Mouse (Mus musculus) neural tube, embryonic 13.5 days (tissue): ENCODE data around the gene Rspo1. TPM values are rescaled to one million over a fixed set of nuclear protein-coding genes. Genes with fewer than 3 reads are reported as not detected.

Experiments
- ATAC-seq: fragments of 200-750 bp; cut with Nextera tagmentation; 2 replicates; pipeline ENCODE4 v1.8.0; 2017; ENCODE audit warnings: low read depth, mild to moderate bottlenecking, moderate TSS enrichment, moderate library complexity
- H3K27ac ChIP-seq: fragments of 300-500 bp; sonication (generic); replicated peaks from 2 replicates; pipeline ENCODE4 v1.5.1; 2015; ENCODE audit warnings: moderate library complexity, mild to moderate bottlenecking, inconsistent platforms
- H3K27me3 ChIP-seq: fragments of 300-500 bp; sonication (generic); 2 replicates; pipeline ENCODE4 v1.6.1; 2015; ENCODE audit warnings: mild to moderate bottlenecking, inconsistent platforms
- H3K36me3 ChIP-seq: fragments of 300-500 bp; sonication (generic); 2 replicates; pipeline ENCODE4 v1.6.1; 2015; ENCODE audit warnings: mild to moderate bottlenecking, inconsistent platforms
- H3K4me1 ChIP-seq: fragments of 300-500 bp; sonication (generic); replicated peaks from 2 replicates; pipeline ENCODE4 v1.6.1; 2015; ENCODE audit warnings: inconsistent platforms
- H3K4me2 ChIP-seq: fragments of 300-500 bp; sonication (generic); 2 replicates; pipeline ENCODE4 v1.6.1; 2015; ENCODE audit warnings: inconsistent platforms, mild to moderate bottlenecking, moderate library complexity
- H3K4me3 ChIP-seq: fragments of 300-500 bp; sonication (generic); 2 replicates; pipeline ENCODE4 v1.5.1; 2015; ENCODE audit warnings: mild to moderate bottlenecking, inconsistent platforms
- H3K9ac ChIP-seq: fragments of 300-500 bp; sonication (generic); 2 replicates; pipeline ENCODE4 v1.6.1; 2015; ENCODE audit warnings: moderate library complexity, mild to moderate bottlenecking, inconsistent platforms
- H3K9me3 ChIP-seq: fragments of 300-500 bp; sonication (generic); 2 replicates; pipeline ENCODE4 v1.6.1; 2016; ENCODE audit warnings: inconsistent platforms
- WGBS: fragments of 180-500 bp; shearing (Covaris S2); methylation state at CpG from one replicate; pipeline ENCODE4 v1.1.7; 2015; 5-methylcytosine and 5-hydroxymethylcytosine counted together
- polyA plus RNA-seq: library from polyadenylated mRNA; unstranded; fragments of >200 nt; fragmentation: Nextera tagmentation; extraction: Ambion mirVana; gene quantifications from 2 replicates; pipeline ENCODE4 v1.2.1, GENCODE M21; 2015

Rspo1 gene
- polyA plus RNA-seq, 1 experiment from 2014 or later: 1.5 TPM

DNA sequence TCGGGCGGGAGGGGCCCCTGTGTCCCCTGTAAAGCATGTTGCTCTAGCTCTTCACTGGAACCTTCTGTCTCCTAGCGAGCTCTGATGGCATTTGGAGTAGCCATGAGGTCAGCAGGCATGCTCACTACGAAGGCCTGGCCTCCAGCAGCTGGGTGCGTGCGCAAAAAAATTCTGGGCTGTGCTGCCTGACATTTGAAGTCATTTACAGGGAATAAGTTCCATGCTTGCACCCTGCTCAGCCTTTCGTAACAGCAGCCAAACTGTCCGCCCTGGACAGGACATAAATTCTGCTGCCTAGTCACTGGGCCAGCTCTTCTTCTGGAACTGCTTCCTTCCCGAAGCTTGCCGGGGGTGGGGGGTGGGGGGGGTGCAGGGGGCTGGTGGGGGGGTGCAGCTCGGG, 27.2 kb upstream of the Rspo1 start:
- H3K27me3 ChIP-seq: no peaks in the 10 kb centered on the region
- no peaks in the 10 kb centered on the region for H3K4me1 ChIP-seq
- H3K27ac ChIP-seq: no peak overlapping the region
- H3K9me3 ChIP-seq: no peaks in the 10 kb centered on the region
- WGBS: 52% methylated on average over 11 of the region's 11 CpGs
- H3K4me2 ChIP-seq: no peak overlapping the region
- no peak; the same call in 1 of the 2 replicates for ATAC-seq
- H3K9ac ChIP-seq: no peak overlapping the region
- no peaks in the 10 kb centered on the region for H3K36me3 ChIP-seq
- no peak overlapping the region for H3K4me3 ChIP-seq

DNA sequence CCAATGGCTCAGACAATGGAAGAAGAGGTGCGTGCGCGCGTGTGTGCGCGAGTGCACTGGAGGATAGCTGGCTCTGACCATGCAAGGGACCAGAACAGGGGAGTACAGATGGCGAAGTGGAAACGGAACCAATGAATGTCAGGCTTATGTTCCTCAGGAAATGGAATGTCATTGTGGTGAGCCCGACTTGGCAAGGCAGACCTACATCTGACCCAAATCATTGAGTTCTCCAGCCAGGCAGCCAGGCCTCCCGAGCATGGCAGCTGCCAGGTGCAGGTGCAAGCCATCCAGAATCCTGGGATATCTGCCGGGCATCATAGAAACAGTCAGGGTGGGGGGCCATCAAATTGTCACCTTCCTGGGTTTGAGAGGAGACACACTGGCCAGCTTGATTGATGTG, 25.3 kb upstream of the Rspo1 start:
- H3K36me3 ChIP-seq: no peaks in the 10 kb centered on the region
- 89% methylated on average over 11 of the region's 11 CpGs for WGBS
- no peak for ATAC-seq
- H3K4me3 ChIP-seq: no peak overlapping the region
- no peak overlapping the region for H3K27ac ChIP-seq
- H3K9ac ChIP-seq: no peak overlapping the region
- no peaks in the 10 kb centered on the region for H3K27me3 ChIP-seq
- H3K9me3 ChIP-seq: no peaks in the 10 kb centered on the region
- H3K4me1 ChIP-seq: peaks cover 9% of the 10 kb centered on the region; the same call in 1 of the 2 replicates
- no peak overlapping the region for H3K4me2 ChIP-seq

DNA sequence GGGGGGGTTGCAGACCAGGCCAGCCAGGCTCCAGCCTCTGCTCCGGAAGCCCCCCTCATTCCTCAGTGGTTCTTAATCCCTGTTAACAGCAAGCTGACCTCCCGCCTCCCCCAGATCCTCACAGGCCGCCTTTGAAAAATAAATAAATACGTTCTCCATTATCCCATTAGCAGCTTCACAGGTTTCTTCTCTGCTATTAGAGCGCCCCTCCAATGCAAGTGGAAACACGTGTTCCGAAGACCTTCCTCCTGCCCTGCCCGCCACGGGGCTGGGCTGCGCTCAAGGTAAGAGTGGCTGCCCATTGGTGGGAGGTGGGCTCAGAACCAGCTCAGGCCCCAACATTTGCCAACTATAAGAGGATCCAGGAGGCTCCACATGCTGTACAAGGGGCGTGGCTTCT, 23.7 kb upstream of the Rspo1 start:
- H3K4me1 ChIP-seq: peaks cover 9% of the 10 kb centered on the region; the same call in 1 of the 2 replicates
- H3K27me3 ChIP-seq: no peaks in the 10 kb centered on the region
- H3K4me2 ChIP-seq: no peak overlapping the region
- no peak overlapping the region for H3K27ac ChIP-seq
- H3K9me3 ChIP-seq: no peaks in the 10 kb centered on the region
- H3K4me3 ChIP-seq: no peak overlapping the region
- no peaks in the 10 kb centered on the region for H3K36me3 ChIP-seq
- WGBS: 75% methylated on average over 11 of the region's 11 CpGs
- ATAC-seq: no peak
- H3K9ac ChIP-seq: no peak overlapping the region

DNA sequence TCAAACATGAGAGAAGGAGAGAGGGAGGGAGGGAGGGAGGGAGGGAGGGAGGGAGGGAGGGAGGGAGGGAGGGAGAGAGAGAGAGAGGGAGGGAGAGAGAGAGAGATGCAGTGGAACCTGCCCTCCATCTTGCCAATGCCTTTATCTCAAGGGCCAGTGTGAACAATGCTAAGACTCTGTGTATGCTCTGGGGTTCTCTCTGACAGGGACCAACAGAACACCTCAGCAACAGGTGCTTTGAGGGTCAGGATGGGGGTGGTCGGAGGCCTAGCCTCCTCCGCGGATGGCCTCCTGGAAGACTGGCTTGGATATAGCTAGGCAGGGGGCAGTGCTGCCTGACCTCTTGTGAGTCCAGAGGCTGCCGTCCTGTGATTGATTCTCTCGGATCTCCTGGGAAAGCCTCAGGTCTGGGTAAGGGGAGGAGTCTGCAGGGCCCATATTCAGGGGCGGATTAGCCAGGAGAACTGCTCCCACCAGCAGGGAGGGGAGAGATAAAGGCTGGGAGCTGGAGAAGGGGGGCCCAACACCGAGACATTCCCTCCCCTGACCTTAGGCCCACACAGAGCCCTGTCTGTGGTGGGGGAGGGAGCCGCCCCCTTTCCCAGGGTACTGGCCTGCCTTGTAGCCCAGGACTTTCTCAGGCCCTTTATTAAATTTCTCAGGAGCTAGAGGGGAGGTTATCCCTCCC, 21.2 kb upstream of the Rspo1 start:
- no peak overlapping the region for H3K4me3 ChIP-seq
- no peak for ATAC-seq
- 7% methylated on average over 8 of the region's 8 CpGs for WGBS
- no peaks in the 10 kb centered on the region for H3K36me3 ChIP-seq
- peaks cover 9% of the 10 kb centered on the region; the same call in 1 of the 2 replicates for H3K4me1 ChIP-seq
- no peaks in the 10 kb centered on the region for H3K9me3 ChIP-seq
- H3K4me2 ChIP-seq: no peak overlapping the region
- no peak overlapping the region for H3K27ac ChIP-seq
- H3K9ac ChIP-seq: peak overlapping the region; percentile 2; the same call in 1 of the 2 replicates
- no peaks in the 10 kb centered on the region for H3K27me3 ChIP-seq

DNA sequence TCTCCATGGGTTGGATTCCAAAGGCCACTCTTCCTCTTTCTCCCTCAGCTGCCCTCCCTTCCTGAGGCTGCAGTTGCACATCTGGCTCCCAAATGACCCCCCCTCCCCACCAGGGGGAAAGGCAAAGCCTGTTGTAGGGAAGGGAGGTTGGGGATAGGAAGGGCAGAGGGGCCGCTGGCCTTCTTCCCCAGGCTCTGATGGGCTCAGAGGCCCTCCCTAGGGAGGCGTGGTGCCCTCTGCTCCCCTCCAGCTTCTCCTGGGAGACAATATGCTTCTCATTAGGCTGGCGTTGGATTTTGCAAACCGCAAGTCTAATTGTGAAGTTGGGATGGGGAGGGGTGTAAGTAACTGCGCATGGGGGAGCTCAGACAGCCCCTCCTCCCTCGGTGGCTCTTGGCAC, 17.5 kb upstream of the Rspo1 start:
- ATAC-seq: no peak
- Histone ChIP-seq H3K36me3 (no peaks in the 10 kb centered on the region), H3K4me3 (no peak overlapping the region), H3K27ac (no peak overlapping the region), H3K4me1 (peaks cover 16% of the 10 kb centered on the region), H3K9me3 (no peaks in the 10 kb centered on the region), H3K9ac (no peak overlapping the region), H3K27me3 (no peaks in the 10 kb centered on the region), H3K4me2 (no peak overlapping the region)
- 61% methylated on average over 6 of the region's 6 CpGs for WGBS

DNA sequence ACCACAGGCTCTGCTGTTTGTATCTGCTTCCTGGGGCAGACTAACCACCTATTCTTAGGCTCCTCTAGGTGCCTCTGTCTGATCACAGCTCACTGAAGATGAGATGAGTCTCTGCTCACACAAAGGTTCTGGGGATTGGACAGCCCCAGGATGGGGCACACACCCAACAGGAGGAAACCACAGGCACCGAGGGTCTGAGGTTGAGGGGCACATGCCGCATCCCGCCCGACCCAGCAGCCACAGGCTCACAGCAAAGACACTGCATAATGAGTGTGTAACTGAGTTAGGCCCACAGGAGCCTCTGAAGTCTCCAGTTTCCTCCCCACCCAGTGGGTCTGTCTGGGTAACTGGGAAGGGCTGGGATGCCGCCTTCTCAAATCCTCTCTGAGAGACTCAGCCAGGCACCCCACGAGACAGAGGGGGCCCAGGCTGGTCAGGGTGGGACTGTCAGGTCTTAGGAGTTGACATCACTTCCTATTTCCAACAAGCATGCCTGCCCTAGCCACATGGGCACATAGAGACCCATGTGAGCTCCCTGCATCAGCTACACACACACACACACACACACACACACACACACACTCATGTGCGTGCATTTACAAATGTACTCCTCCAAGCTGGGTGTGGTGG, 16.9 kb upstream of the Rspo1 start:
- Histone ChIP-seq H3K4me1 (peaks cover 16% of the 10 kb centered on the region), H3K4me2 (no peak overlapping the region), H3K27me3 (no peaks in the 10 kb centered on the region), H3K9me3 (no peaks in the 10 kb centered on the region), H3K27ac (no peak overlapping the region), H3K4me3 (no peak overlapping the region), H3K36me3 (no peaks in the 10 kb centered on the region), H3K9ac (no peak overlapping the region)
- no peak for ATAC-seq
- WGBS: 91% methylated on average over 7 of the region's 7 CpGs

DNA sequence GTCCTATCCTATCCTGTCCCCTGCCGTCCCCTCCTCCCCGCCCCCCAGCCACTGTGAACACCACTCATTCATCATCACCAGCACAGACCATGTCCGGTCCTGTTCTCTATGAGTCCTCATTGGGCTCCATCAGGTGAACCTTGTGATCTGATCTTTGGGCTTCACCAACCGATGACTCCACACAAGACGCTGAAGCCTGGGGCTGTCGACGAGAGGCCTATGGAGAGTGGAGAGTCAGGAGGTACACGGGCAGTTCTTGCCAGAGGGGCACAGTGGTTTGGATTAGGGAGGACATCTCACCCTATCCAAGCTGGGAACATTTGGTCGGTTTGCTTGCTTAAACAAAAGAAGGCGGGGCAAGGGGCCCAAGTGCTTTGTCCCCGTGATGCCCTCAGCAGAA, 16.0 kb upstream of the Rspo1 start:
- Histone ChIP-seq H3K36me3 (no peaks in the 10 kb centered on the region), H3K4me1 (peaks cover 12% of the 10 kb centered on the region), H3K27me3 (no peaks in the 10 kb centered on the region), H3K4me3 (no peak overlapping the region), H3K9me3 (no peaks in the 10 kb centered on the region), H3K9ac (no peak overlapping the region), H3K4me2 (no peak overlapping the region), H3K27ac (no peak overlapping the region)
- ATAC-seq: no peak
- 76% methylated on average over 11 of the region's 11 CpGs for WGBS

DNA sequence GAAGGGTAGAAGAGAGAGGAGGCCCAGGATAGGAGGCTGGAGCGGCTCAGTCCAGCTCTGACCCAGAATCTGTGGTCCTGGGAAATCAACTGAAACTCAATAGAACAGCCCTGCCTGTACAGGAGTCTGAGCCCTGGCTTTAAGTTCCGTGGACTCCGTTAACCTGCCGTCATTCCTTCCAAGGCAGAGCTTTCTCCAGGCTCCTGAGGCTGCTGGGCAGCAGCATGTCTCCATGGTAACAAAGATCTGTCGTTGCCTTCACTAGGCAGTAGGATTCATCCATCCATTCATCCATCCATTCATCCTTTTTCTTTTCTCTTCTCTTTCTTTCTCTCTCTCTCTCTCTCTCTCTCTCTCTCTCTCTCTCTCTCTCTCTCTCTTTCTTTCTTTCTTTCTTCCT, 15.6 kb upstream of the Rspo1 start:
- no peak overlapping the region for H3K27ac ChIP-seq
- H3K4me2 ChIP-seq: no peak overlapping the region
- no peaks in the 10 kb centered on the region for H3K36me3 ChIP-seq
- peaks cover 7% of the 10 kb centered on the region for H3K4me1 ChIP-seq
- no peak overlapping the region for H3K9ac ChIP-seq
- H3K9me3 ChIP-seq: no peaks in the 10 kb centered on the region
- 40% methylated on average over 5 of the region's 5 CpGs for whole genome bisulfite sequencing
- H3K4me3 ChIP-seq: no peak overlapping the region
- H3K27me3 ChIP-seq: no peaks in the 10 kb centered on the region
- no peak for ATAC-seq

DNA sequence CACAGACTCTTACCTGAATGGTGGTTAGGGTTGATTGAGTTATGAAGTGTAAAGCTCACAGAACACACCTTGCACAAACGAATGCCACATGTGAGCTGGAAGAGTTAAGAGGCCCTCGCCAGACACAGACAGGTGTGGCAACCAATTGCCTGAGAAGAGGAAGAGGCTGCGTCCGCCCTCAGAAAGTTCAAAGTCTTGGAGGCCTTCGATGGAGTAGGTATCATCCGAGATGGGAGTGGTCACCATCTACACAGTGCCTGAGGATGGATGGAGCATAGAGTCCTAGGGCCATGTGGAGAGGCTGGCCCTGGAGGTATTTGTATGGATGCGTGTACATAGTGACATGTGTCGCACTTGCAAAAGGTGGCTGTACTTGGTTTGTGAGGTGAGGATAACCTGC, 15.1 kb upstream of the Rspo1 start:
- no peak overlapping the region for H3K4me2 ChIP-seq
- H3K27me3 ChIP-seq: no peaks in the 10 kb centered on the region
- peaks cover 6% of the 10 kb centered on the region for H3K4me1 ChIP-seq
- H3K9ac ChIP-seq: no peak overlapping the region
- 91% methylated on average over 8 of the region's 8 CpGs for WGBS
- ATAC-seq: no peak
- no peak overlapping the region for H3K27ac ChIP-seq
- H3K4me3 ChIP-seq: no peak overlapping the region
- no peaks in the 10 kb centered on the region for H3K9me3 ChIP-seq
- H3K36me3 ChIP-seq: no peaks in the 10 kb centered on the region

DNA sequence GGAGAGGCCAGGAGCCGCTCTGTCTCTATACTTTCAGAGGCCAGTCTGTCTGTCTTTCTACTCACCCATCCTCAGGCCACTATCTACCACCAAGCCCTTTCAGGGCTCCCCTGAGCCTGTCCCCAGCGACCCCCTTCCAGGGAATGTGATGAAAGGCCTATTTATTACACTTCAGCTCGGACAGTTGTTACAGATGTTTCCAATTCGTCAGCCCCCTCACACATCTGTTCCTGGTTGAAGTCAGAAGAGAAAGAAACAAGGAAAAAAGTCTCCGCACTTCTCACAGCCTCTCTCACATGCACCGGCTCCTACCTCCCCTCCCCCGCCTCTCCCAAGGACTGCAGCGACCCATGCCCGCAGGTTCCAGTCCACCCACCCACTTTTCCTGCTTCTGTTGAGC, 13.9 kb upstream of the Rspo1 start:
- Histone ChIP-seq H3K36me3 (no peaks in the 10 kb centered on the region), H3K4me2 (no peak overlapping the region), H3K27ac (no peak overlapping the region), H3K9me3 (no peaks in the 10 kb centered on the region), H3K27me3 (no peaks in the 10 kb centered on the region), H3K4me1 (peaks cover 6% of the 10 kb centered on the region), H3K4me3 (no peak overlapping the region), H3K9ac (no peak overlapping the region)
- no peak for ATAC-seq
- WGBS: 65% methylated on average over 9 of the region's 9 CpGs

DNA sequence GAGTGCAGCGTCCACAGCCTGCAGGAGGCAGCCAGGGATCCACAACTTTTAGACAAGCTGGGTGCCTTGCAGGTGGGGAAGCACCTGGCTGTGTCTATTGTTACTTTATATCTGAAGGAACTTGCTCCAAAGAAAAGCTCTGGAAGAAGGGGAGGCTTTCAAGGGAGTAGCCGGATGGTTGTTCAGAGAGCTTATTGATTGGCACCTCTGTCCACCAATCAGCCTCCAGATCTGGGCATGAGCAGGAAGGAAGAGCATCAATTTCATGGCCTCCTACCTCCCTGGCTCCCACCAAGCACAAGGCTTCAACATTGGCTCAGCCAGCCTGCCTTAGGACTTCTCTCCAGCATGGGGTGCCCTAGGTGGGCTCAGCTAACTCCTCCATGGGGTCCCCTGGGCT, 12.9 kb upstream of the Rspo1 start:
- no peak for ATAC-seq
- no peaks in the 10 kb centered on the region for H3K36me3 ChIP-seq
- 0 out of 2 replicates have a peak, but pooled peaks cover 5% of the 10 kb centered on the region for H3K27me3 ChIP-seq
- H3K4me2 ChIP-seq: no peak overlapping the region
- no peak overlapping the region for H3K27ac ChIP-seq
- no peaks in the 10 kb centered on the region for H3K9me3 ChIP-seq
- no peak overlapping the region for H3K9ac ChIP-seq
- 64% methylated on average over 2 of the region's 2 CpGs for WGBS
- no peak overlapping the region for H3K4me3 ChIP-seq
- peaks cover 6% of the 10 kb centered on the region for H3K4me1 ChIP-seq

DNA sequence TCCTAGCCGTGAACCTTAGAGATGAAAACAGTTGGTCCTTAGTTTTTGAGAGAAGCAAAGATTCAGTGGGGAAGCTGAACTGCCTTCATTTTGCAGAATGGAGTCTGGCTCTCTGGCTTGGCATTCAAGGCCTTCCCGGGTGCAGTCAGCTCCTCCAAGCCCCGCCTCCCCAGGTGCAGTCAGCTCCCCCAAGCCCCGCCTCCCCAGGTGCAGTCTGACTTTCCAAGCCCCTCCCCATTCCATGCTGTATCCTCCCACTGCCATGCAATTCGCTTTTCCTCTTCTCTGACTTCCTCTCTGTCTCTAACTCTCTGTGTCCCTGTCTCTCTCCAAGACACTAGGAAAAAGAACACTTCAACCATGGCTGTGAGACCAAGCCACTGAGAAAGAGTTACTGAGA, 8.0 kb upstream of the Rspo1 start:
- H3K9me3 ChIP-seq: no peaks in the 10 kb centered on the region
- no peaks in the 10 kb centered on the region for H3K36me3 ChIP-seq
- H3K27me3 ChIP-seq: peaks cover 36% of the 10 kb centered on the region
- WGBS: 30% methylated on average over 5 of the region's 5 CpGs
- no peak overlapping the region for H3K27ac ChIP-seq
- no peak overlapping the region for H3K9ac ChIP-seq
- peaks cover 9% of the 10 kb centered on the region; the same call in 1 of the 2 replicates for H3K4me1 ChIP-seq
- ATAC-seq: no peak
- no peak overlapping the region for H3K4me3 ChIP-seq
- H3K4me2 ChIP-seq: no peak overlapping the region
